Mouse (Mus musculus) thymus, postnatal 10 days (tissue): Measurements from ENCODE around the gene Olfr145.
A peak's percentile ranks its signal among the peaks of the same experiment; 100 is the strongest.

Experiments used
- DNase-seq, 2 experiments: peaks; one replicate each; pipeline ENCODE4 v3.0.0; 2021; ENCODE audit warnings: low spot score in 2 of 2

Gene Olfr145

GRCm38 (mm10) chr9:37896661-37897060, at the start of gene Olfr145:
Olfr145 (plus strand) TSS chr9:37896724.
- DNase-seq: no peak

DNA sequence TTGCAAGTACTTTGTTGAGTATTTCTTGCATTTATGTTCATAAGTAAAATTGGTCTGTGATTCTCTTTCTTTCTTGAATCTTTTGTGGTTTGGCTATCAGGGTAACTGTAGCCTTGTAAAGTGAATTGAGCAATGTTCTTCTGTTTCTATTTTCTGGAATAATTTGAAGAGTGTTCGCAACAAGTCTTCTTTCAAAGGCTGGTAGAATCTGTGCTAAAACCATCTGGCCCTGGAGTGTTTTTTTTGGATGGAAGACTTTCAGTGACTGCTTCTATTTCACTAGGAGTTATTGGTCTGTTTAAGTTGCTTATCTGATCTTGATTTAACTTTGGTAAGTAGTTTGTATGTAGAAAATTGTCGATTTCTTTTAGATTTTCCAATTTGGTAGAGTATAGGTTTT, 47.3 kb upstream of the Olfr145 start:
- DNase-seq: no peak

GRCm38 (mm10) chr9:37853969-37854368, 42.6 kb upstream of the Olfr145 start, which contains the start of gene Olfr877:
Olfr877 (plus strand) TSS chr9:37854269.
- DNase-seq: no peak

DNA sequence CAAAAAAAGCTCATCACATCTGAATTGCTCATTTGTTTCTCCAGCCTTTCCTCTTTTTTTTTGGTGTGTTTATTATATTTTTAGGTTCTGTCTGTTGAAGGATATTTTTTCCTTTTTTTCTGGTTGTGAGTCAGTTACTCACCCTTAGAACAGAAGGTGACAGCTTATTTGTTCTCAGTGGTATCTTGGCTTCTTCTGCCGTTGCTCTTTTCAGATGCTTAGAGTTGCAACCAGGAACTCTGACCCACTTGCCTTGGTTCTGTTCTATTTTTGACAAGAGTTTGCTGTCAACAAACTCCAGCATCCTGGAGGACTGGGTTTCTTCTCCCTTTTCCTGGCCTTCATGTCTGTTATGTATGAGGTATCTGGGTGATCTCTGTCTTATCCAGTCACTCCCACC, 33.2 kb upstream of the Olfr145 start:
- DNase-seq: no peak

DNA sequence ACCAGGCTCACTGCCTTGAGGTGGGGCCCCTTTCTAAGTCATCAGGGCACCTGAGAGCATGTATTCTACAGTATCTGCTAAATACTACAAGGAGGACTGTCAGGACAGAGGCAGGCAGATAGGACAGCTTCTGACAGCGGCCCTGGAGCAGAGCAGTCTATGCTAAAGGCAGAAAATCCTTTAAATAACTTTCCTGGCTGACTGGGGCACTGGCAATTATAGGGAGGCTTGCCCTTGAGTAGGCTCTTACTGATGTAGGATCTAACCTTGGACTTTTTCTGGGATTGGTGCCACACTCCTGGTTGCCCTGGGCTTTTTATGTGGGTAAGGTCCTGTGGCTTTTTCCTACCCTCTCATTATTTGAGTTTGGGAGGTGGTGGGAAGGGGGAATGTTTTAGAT, 26.3 kb upstream of the Olfr145 start:
- no peak for DNase-seq

- no peak for DNase-seq
These were observed 25.4 kb upstream of the Olfr145 start for GRCm38 (mm10) chr9:37871097-37871496.

- DNase-seq: no peak
These were observed 25.0 kb upstream of the Olfr145 start for GRCm38 (mm10) chr9:37871536-37871935.

DNA sequence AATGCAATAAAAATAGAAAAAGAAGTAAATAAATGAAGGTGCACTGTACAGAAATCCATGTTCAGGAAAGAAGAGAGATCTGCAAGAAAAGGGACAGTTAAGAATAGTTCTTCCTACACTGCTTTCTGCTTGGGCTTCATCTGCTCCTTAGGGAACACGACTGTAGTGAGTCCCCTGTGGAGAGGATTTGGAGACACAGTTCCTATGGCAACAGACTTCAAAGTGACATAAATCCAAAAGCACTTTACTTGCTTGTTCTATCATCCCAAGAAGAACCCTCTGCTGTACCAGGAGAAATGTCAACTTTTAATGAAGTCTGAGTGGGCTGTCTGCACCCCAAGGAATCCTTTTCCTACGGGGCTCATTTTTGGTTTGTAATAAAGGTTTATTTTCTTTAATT, 5.6 kb upstream of the Olfr145 start:
- DNase-seq: no peak

DNA sequence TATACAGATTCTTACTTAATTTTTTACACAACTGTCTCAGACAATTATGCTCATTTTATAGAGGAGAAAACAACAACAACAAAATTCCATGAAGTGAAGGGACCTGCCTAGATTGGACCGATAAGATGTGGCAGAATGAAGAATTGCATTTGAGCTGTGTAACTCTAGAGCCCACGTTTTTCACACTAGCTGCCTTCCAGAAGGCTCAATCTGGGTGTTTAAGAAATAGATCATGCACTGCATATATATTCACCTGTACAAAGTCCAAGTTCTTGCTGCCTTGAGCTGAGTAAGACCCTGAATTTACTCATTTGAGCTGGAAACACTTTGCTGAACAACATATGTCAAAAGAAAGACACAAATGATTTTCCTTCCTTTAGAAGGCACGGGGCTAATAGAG, 9.0 kb downstream of the Olfr145 start:
- no peak for DNase-seq

GRCm38 (mm10) chr9:37917540-37917939, 21.0 kb downstream of the Olfr145 start, which contains the start of gene Olfr878:
Olfr878 (plus strand) TSS chr9:37917840.
- DNase-seq: no peak

GRCm38 (mm10) chr9:37918018-37918417, 21.5 kb downstream of the Olfr145 start:
- DNase-seq: no peak

GRCm38 (mm10) chr9:37924194-37924593, 27.7 kb downstream of the Olfr145 start:
- DNase-seq: no peak

DNA sequence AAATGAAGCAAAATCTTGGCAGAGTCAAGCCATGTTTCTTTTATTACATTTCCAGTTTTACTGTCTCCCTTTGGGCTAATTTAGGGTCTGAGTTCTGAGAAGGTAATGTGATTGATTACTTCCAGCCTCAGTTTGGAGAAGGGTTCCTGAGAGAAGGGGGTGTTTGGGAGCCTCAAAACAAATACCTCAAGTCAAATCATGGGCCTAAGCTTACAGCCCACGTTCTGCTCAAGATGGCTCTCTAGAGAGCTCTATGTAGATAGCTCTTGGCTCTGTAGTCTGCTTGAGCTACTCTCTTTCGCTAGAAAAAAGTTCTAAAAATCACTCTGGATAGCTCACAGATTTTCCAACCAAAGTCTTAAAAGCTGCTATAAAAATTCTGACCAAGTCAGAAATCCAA, 28.9 kb downstream of the Olfr145 start:
- no peak for DNase-seq

DNA sequence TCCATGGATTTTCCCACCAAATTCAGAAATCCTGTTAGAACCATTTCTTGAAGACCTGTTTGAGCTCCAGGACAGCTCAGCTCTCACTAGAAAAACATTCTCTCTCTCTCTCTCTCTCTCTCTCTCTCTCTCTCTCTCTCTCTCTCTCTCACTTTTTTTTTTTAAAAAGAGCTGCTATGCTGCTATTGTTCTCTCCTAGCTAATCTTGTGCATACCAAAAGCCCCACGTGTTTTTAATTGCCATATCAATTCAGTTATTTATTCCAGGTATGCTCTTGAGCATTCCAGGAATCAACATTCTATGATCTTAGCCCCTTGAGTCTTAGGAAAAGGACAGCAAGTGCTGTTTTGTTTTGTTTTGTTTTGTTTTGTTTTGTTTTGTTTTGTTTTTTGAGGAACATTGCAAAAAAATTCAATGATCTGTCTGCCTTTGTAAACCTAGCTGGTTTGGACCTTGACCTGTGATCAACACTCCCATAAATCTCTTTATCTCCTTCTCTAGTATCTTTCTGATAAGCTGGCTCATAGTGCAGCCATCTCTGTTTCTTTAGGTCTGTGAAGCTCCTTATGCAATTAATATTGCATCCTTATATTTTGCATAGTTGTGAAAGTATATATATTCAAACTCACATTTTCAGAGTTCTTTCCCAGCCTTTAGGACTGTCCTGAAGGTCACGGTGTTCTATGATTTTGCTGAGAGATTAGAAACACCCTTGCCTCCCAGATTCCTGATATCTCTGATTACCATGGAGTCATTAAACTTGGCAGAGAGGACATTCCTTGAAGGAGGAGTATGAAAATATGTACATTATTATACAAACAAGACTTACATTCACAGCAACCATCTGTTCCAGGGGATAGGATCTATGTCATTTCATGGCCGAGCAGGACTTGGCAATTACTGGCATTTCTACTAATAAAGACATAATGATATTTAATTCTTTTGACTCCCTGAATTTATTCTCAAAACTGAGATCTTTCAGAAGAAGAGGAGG, 29.8 kb downstream of the Olfr145 start:
- no peak for DNase-seq

DNA sequence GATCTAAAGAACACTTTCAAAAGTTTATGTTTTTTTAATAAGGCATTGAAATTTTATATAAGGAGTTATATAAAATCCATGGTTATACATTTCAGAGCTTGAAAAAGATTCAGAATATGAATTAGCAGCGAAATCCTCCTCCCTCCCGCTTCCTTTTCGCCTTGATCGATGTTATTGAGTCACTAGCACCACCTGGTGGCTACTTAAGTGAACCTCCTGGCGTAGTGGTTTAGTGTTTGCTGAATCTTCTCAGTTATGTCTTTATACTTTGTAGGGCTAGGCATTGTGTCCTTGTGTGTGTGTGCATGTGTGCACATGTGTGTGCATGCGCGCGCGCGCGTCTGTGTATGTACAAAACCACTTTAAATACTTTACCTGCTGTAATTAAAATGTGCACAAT, 36.0 kb downstream of the Olfr145 start:
- peak in 1 of 2 experiments; percentile 10 for DNase-seq

DNA sequence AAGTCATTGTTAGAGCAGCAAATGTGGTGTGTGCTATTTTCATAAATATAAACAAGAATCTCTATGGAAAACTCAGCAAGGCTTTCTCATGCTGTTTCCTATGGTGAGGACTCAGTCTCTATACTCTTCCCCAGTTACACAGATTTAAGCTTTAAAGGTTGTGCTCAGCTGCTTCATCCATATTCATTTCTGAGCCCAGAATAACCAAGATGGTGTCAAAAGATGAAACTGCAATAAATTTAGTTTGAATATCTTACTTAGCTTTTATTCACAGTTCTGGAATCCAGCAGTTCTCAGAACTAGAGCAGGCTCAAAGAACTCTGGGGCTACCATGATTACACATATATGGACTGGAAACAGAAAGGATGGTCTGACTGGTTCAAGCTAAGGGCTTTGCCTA, 37.6 kb downstream of the Olfr145 start:
- DNase-seq: no peak

GRCm38 (mm10) chr9:37941167-37941566, 44.6 kb downstream of the Olfr145 start:
- DNase-seq: no peak
